Mouse (Mus musculus) testis, adult 2 months (tissue): ENCODE measurements around the gene Gm6169. TPM values are rescaled to one million over a fixed set of nuclear protein-coding genes. Genes with fewer than 3 reads are reported as not detected.
"Not testable (repeated sequence)": the region's sequence is repeated elsewhere in the genome, so short reads cannot be mapped to it uniquely, and the experiment has no call there.

Experiments
- H3K27ac ChIP-seq: fragments of 200-500 bp; 2 replicates; pipeline ENCODE4 v1.5.1; 2012; ENCODE audit warnings: low read depth, low read length; ENCODE audit not compliant: control insufficient read depth, insufficient read depth
- H3K27me3 ChIP-seq: fragments of 200-500 bp; 2 replicates; pipeline ENCODE4 v1.6.1; 2012; ENCODE audit warnings: mild to moderate bottlenecking, low read length, moderate library complexity; ENCODE audit not compliant: control insufficient read depth, insufficient read depth
- H3K36me3 ChIP-seq: fragments of 200-500 bp; 2 replicates; pipeline ENCODE4 v1.6.1; 2012; ENCODE audit warnings: mild to moderate bottlenecking, low read length; ENCODE audit not compliant: control insufficient read depth, insufficient read depth
- H3K4me1 ChIP-seq: fragments of 200-500 bp; 2 replicates; pipeline ENCODE4 v1.6.1; 2012; ENCODE audit warnings: low read length; ENCODE audit not compliant: control insufficient read depth, insufficient read depth
- H3K4me3 ChIP-seq: fragments of 200-500 bp; 2 replicates; pipeline ENCODE4 v1.5.1; 2012; ENCODE audit warnings: low read depth, mild to moderate bottlenecking, low read length, moderate library complexity, mixed read lengths; ENCODE audit not compliant: control insufficient read depth
- CTCF ChIP-seq: fragments of 200-500 bp; IDR thresholded peaks from 2 replicates; pipeline ENCODE4 v1.5.1; 2012; ENCODE audit warnings: low read depth, mild to moderate bottlenecking, inconsistent platforms, low read length, moderate library complexity; ENCODE audit not compliant: control insufficient read depth, insufficient read depth, insufficient replicate concordance
- POLR2A ChIP-seq: fragments of 200-500 bp; IDR thresholded peaks from 2 replicates; pipeline ENCODE4 v1.6.1; 2012; ENCODE audit warnings: low read depth, mild to moderate bottlenecking, inconsistent platforms, low read length, moderate library complexity; ENCODE audit not compliant: control insufficient read depth
- polyA plus RNA-seq: library from polyadenylated mRNA; depleted of rRNA; stranded (reverse); fragments of >200 nt; gene quantifications from 2 replicates; pipeline ENCODE4 v1.2.3, GENCODE M21; 2012

Gm6169 gene
- polyA plus RNA-seq, 1 experiment: not detected

- TF ChIP-seq POLR2A: no peak
- Histone ChIP-seq H3K4me1 (no peaks in the 10 kb centered on the region), H3K4me3 (no peak overlapping the region), H3K27ac (no peak overlapping the region), H3K36me3 (peaks cover 2% of the 10 kb centered on the region), H3K27me3 (no peaks in the 10 kb centered on the region)
Measured at GRCm38 (mm10) chr13:97121341-97121740, 22.3 kb upstream of the Gm6169 start.

GRCm38 (mm10) chr13:97109046-97109445 lies 10.0 kb upstream of the Gm6169 start:
- Histone ChIP-seq H3K36me3 (no peaks in the 10 kb centered on the region; the same call in 1 of the 2 replicates), H3K27ac (no peak overlapping the region), H3K27me3 (no peaks in the 10 kb centered on the region), H3K4me1 (no peaks in the 10 kb centered on the region), H3K4me3 (no peak overlapping the region)
- TF ChIP-seq CTCF (no peak), POLR2A (no peak)

GRCm38 (mm10) chr13:97107721-97108120 lies 8.7 kb upstream of the Gm6169 start:
- not testable (repeated sequence) for H3K27me3 ChIP-seq, H3K4me1 ChIP-seq, H3K27ac ChIP-seq, H3K36me3 ChIP-seq, H3K4me3 ChIP-seq

- no peaks in the 10 kb centered on the region; the same call in 1 of the 2 replicates for H3K36me3 ChIP-seq
- no peak for TF ChIP-seq POLR2A
- no peak for TF ChIP-seq CTCF
- no peak overlapping the region for H3K27ac ChIP-seq
- no peaks in the 10 kb centered on the region for H3K4me1 ChIP-seq
- no peaks in the 10 kb centered on the region for H3K27me3 ChIP-seq
- no peak overlapping the region for H3K4me3 ChIP-seq
Measured at GRCm38 (mm10) chr13:97104996-97105395, 6.0 kb upstream of the Gm6169 start.

DNA sequence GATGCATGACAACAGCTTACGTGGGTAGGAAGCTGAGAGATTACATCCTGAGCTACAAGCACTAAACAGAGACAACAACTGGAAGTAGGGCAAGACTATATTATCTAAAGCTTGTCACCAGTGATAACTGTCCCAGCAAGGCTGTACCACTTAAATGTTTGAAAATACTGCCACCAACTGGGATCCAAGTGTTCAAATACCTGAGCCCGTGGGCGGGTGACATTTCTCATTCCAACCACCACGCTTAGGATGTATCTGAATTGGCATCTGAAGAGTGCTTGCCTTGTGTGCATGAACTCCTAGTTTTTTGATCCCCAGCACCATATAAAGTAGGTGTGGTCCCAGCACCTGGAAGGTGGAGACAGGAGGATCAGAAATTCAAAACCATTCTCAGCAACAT lies 3.3 kb downstream of the Gm6169 start:
- Histone ChIP-seq H3K36me3 (no peaks in the 10 kb centered on the region; the same call in 1 of the 2 replicates), H3K4me3 (no peak overlapping the region), H3K27me3 (no peaks in the 10 kb centered on the region), H3K27ac (no peak overlapping the region), H3K4me1 (no peaks in the 10 kb centered on the region)
- TF ChIP-seq CTCF (no peak), POLR2A (no peak)

DNA sequence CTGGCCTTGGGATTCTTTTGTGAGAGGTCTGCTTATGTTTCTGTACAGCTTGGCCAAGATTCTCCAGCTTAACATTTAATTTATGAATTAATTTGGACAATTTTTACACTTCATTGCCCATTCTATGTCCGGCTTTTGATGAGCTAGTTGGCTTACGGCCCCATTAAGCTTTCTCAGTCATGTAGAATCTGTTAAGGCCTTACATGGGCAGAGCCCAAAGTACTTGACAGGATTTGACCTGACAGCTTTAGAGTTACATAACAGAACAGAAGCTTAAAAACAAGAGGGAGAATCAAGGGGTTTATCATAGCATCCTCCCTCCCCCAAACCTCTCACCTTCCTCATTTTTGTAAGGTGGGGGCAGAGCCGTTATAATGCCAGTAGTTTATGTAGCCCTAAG lies 10.9 kb downstream of the Gm6169 start:
- peaks cover 2% of the 10 kb centered on the region; the same call in 1 of the 2 replicates for H3K4me1 ChIP-seq
- H3K27me3 ChIP-seq: no peaks in the 10 kb centered on the region
- no peak overlapping the region for H3K27ac ChIP-seq
- no peak for TF ChIP-seq CTCF
- TF ChIP-seq POLR2A: no peak
- no peaks in the 10 kb centered on the region for H3K36me3 ChIP-seq
- no peak overlapping the region for H3K4me3 ChIP-seq

DNA sequence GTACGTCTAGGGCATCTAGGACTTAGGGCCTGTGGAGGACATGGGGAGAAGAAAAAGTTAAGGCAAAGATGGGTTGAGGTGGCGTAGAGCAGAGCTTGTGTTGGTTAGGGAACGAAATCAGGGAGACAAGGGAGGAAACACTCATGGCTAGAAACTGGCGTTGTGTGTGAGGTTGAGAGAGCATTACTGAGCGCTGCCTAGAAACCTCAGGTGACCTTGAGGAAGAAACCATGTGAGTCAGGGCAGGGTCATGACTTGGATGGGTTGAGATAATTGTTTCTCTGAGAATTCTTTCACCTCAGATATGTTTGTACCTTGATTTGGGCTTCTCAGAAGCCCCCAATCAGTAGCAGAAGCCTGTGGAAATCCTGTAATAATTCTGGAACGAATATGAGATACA lies 11.6 kb downstream of the Gm6169 start:
- Histone ChIP-seq H3K36me3 (no peaks in the 10 kb centered on the region), H3K4me3 (no peak overlapping the region), H3K27ac (peak overlapping the region; percentile 5; the same call in 1 of the 2 replicates), H3K4me1 (peaks cover 2% of the 10 kb centered on the region; the same call in 1 of the 2 replicates), H3K27me3 (no peaks in the 10 kb centered on the region)
- no peak for TF ChIP-seq POLR2A
- no peak for TF ChIP-seq CTCF

GRCm38 (mm10) chr13:97086316-97086715 lies 12.7 kb downstream of the Gm6169 start:
- TF ChIP-seq POLR2A: no peak
- no peak for TF ChIP-seq CTCF
- Histone ChIP-seq H3K36me3 (no peaks in the 10 kb centered on the region), H3K4me3 (no peak overlapping the region), H3K4me1 (peaks cover 2% of the 10 kb centered on the region; the same call in 1 of the 2 replicates), H3K27ac (no peak overlapping the region), H3K27me3 (no peaks in the 10 kb centered on the region)
